Mouse (Mus musculus) lung, adult 2 months (tissue): ENCODE measurements around the gene Wwox.

Experiments used
- CTCF ChIP-seq: fragments of 200-500 bp; IDR thresholded peaks from 2 replicates; pipeline ENCODE4 v1.5.1; 2011; ENCODE audit warnings: mild to moderate bottlenecking, low read length, control low read depth; ENCODE audit not compliant: insufficient read depth
- POLR2A ChIP-seq: fragments of 200-500 bp; IDR thresholded peaks from 2 replicates; pipeline ENCODE4 v1.6.1; 2011; ENCODE audit warnings: low read depth, mild to moderate bottlenecking, control low read depth, low read length, borderline replicate concordance; ENCODE audit errors: extremely low read depth

DNA sequence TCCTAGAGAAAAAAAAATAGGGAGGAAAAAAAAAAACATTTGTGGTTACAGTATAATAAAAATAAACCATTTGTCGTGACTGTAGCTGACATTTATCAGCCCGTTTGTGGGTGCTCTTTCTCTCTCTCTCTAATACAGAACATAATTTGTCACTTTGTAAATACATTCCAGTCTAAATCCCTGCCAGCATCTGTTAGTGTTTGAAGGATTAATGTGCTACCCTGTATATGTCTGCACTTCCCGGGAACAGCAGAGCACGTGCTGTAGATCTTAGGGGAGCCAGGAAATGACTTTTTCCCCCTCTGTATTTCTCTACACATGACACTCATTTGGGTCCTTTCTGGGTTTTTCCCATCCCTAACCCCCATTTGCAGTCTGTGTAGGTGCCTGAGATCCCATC, 219.0 kb downstream of the Wwox start:
- TF ChIP-seq CTCF (no peak), POLR2A (no peak)
